Mouse (Mus musculus) hindlimb bud, embryonic 11.5 days (tissue): ENCODE measurements around the gene Mrpl19.

ENCODE experiments used
- DNase-seq: peaks from one replicate; pipeline ENCODE4 v3.0.0-alpha.2; 2012; ENCODE audit warnings: low read depth, low spot score; ENCODE audit errors: extremely low spot score

Mrpl19 gene

DNA sequence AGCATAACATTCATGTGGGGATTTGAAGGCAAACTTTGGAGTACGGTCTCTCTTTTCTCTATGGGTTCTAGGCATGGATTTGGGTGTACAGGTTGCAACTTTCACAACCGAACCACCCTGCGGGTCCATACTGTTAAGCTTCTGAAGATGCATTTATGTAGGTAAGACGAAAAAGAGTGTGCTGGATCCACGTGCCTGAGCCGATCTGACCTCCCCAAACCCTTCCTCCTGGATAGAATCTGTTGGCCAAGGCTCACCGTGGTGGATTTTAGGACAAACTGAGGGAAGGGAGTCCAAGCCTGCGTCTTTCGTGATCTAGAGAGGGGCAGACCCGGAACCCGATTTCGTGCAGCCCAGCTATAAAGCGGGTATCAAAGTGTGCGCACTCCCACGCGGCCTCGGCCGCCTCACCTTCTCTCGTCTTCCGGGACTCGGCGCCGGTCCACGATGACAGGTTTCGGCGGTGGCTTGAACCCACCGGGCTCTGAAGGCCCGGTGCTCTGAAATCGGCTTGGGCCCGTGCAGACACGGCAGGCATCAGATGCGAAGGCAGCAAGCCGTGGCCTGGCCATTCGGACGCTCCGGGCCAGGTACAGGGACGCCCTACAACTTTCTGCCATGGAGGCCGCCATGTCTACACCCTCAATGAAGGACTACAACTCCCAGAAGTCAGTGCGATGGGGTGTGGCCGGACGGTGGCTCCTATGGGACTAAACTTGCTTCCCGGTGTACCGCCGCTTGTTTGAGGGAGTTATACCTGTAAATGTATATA lies at the start of gene Mrpl19:
TSS of gene Mrpl19 (minus strand) at position 663 of the 772 bp plus-strand sequence.
- DNase-seq = peak; percentile 70

DNA sequence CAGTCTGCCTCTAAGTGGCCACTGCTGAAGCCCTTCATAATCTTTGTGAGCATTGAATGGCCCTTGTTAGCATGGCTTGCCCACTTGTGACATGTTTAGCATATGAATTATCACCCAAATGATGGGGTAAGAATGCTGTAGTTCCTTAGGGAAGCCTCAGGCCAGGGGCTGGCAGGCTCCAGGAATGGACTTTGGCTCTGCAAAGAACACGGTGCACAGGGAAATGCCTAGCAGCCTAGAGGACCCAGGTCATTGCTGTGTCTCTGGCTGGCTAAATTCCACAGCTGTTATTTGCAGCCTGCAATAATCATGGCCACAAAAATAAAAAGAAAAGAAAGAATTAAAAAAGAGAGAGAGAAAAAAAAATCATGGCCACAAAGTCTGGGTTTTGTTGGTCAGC lies 46.6 kb upstream of the Mrpl19 start:
- DNase-seq = no peak

DNA sequence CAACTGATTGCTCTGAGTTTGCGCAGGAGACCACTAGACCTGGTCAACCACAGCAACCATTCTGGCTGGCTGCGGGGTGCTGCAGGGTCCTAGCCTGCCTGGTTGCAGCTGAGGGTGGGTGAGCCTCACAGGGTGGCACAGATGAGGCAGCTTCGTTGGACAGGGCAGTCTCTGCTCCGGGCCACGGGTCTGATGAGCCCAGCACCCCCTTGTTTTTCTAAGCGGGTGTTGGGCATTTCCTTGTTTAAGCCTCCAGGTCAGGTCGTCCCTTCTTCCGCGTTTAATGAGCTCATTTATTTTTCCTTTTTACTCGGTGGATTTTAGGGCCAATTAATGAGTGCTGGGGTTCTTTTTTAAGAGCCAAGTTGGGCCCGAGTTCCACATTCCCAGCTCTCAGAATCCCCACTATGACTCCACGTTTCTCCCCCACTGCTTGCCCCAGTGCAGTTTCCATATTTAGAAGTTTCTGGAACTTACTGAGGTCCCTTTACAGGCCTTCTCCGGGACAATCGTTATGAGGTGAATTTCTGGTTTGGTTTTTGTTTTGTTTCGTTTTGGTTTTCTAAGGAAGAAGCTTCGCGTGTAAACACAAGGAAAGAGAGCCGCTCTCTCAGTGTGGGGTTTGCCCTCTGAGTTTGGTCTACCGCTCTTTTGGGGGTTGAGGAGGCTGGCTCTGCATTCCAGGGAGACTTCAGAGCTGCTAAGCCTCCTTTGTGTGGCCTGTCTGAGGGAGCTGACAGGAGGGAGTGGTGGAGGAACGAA lies 24.5 kb upstream of the Mrpl19 start:
- DNase-seq = peak; percentile 8

DNA sequence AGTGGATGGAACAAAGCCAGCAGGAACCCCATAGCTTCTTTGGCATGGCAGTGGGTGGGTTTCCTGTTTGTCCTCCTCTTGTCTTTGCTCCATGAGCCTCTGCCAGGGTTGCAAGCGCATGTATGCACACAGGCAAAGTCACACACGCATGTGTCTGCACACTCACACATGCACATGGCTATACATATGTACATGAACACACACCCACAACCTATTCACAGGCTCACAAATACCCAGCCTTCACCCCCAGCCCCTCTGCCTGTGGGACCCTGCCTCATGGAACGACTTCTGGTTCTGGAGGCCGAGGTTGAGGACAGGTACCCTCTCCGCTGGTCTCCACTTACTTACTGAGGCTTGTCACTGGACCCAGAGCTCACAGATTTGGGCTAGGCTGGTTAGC lies 22.6 kb upstream of the Mrpl19 start:
- DNase-seq = no peak

DNA sequence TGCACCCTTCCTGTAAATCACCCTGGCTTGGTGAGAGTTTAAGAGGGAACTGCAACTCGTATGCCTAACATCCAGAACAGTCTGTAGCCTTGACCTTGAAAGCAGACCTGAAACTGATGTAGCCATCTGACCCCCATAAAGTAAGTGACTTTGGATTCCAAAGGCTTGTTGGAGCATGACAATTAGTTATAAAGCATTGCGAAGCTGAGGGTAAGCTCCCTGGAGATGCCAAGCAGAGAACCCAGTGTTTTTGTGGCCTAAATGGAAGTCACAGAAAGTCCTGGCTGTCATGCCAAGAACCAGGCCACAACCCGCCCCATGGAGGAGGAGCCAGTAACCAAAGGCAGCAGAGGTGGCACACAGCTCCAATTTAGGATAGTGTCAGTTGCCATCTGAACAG lies 21.8 kb upstream of the Mrpl19 start:
- no peak for DNase-seq

DNA sequence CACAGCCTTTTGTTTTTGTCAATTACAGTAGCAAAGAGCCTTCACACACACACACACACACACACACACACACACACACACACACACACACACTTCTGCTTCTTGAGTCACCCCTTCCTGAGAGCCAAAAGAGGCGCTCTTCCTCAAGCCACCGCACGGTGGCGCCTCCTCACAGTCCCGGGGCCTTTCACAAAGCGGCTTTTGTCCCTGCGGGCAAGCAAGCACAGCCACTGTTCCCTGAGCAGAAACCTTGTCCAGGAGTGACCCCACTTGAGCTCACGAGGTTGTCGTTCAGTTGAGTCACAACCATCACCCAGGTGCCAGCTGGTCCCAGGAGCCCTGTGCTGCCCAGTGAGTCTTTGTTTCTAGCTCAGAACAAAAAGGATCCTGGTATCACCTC lies 21.3 kb upstream of the Mrpl19 start:
- peak; percentile 66 for DNase-seq

DNA sequence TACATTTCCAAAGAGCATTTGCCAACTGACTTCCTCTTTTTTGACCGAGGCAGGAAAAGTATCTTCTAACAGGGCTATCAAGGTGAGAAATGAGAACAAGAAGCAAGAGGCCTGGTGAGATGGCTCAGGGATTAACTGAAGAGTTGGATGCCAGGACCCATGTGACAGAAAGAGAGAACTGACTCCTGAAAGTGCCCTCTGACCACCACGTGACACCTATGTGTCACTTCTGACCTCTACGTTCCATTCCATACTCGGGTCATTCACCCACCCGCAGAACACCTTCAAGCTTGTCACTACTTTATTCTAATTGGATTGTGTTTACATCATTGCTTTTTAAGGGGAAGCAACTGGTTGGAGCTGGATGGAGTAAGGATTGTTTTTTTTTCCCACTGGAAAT lies 20.8 kb upstream of the Mrpl19 start:
- DNase-seq = no peak

DNA sequence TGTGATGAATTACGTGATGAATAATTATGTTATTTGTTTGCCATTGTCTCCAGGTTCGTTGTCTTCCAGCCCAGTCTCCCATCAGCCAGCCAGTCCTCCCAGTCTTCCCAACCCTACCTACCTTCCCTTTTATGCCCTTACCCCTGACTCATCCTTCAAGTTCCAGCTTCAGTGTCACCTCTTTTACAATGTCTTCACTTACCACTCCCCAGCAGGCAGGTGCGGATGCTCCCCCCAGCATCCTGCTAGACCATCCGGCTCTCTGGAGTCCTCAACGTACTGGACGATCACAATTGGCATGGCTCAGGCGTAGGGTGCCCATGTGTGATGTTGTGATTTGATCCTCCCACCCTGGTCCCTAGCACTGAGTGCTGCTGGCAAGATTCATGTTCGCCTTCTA lies 20.4 kb upstream of the Mrpl19 start:
- DNase-seq = no peak

DNA sequence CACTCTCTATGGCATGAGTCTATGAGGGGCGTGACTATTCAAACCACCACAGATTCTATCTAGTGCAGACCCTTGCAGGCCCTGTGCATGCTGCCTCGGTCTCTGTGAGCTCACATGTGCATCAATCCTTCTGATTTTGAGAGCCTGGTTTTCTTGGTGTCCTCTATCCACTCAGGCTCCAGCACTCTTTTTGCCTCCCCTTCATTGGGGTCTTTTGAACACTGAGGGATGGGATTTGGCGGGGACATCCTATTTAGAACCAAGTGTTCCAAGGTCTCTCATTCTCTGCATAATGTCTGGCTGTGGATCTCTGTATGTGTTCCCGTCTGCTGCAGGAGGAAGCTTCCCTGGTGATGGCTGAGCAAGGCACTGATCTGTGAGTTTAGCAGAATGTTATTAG lies 13.5 kb upstream of the Mrpl19 start:
- DNase-seq = no peak

DNA sequence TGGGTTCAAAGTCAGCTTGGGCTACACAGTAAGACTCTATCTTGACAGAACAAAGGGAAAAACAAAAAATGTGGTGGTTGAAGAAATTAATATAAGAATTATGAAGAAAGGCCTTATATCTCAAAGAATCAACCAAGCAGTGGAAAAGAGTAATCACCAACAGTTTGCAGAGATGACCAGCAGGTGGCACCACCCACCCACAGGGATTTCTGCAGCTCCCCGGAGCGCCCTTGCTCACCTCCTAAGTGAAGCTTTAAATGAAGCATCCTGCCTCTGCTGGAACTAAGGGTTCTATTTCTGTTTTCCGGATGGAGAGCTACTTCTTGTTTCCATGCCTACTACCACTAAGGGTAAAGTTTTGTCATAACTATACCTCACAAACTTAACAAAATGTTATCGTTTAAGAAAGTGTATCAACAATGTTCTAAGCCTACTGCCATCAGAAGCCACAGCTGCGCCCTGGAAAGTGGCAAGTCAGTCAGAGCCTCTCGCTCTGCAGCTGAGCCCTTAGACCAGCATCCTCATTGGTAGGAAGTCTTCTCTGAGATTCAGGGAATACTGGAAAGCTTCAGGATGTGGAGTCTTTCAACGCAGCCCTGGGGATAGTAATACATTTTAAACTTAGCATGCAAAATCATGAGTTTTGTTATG lies 10.3 kb upstream of the Mrpl19 start:
- DNase-seq = peak; percentile 46

DNA sequence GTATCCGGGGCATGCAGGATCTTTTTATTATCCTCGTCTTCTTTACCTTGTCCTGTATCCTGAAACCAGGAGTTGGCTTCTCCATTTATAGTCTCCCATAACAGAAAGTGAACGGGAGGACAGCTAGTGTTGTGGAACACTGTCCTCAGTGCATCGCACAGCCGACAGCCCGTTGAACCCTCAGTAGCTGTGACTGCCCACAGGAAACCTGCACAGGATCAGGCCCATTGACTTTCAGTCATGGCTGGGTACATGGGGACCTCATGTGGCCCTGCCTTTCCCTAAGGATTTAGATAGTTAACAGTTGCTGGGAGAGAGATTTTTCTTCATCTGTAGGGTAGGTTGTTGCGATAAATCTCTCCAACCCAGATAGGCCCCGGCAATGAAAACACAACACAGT lies 6.8 kb upstream of the Mrpl19 start:
- no peak for DNase-seq

DNA sequence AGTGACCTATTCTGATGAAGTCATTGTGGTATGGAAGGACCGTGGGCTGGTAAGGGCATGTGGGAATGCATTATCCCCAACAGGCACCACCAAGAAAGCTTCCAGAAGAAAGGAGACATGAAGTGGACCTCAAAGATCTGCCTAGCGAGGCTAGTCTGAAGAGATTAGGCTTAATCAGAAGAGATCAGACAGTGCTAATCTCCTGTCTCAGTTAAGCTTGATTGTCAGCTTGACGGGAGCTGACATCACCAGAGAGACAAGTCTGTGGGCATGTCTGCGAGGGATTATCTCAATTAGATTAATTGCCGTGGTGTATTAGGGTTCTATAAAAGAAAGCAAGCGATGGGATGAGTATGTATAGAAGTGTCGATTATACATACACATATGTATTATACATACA lies 5.4 kb upstream of the Mrpl19 start:
- DNase-seq = no peak

DNA sequence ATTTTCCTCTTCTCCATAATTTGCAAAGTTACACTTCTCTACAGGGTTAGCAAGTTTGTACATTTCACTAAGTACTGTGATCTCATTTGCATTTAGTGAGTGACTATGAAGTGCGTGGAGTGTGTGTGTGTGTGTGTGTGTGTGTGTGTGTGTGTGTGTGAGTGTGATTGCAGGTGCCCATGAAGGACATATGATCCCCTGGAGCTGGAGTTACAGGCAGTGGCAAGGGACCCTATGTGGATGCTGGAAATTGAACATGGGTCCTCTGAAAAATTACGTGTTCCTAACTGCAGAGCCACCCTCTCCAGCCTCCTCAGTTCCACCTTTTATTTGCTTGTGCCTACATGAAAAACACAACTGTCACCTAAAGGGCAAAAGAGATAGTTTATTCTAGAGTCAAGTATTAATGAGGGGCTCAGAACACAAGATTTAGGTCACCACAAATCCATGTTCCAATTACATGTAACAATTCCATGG lies 348 bp upstream of the Mrpl19 start:
- DNase-seq = no peak

DNA sequence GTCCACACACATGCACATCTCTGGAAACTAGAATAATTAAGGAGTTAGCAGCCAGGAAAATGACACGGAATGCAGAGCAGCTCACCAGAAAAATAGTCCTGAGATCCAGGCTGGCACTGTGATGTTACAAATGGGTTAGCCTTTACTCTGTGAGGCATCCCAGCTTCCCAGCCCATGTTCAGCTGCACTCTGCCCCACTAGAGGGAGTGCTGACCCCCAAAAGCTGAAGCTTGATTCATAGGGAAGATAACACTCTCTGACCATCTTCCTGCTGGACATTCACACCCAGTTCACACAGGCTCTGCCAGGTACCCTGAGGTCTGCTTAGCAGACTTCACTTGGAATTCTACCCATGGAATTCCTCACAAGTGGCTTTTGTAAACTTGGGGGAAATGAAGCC lies 5.5 kb downstream of the Mrpl19 start:
- no peak for DNase-seq

DNA sequence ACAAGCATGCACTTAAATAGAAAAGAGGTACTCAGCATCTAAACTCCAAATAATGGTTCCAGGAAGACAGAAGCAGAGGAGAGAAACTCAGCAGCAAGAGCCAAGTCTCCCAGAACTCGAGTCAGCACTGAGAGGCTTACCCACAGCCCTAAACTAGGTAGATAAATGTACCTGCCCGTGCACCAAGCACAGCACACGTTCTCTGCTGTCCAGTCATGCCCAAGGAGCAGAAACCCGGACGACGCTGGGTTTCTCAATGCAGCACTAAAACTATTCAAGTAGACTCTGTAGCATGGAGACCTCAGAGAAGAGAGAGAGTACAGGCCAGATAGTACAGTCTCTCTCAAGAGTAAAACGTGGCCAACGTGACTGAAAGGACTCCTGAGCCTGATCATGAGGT lies 5.9 kb downstream of the Mrpl19 start:
- no peak for DNase-seq

DNA sequence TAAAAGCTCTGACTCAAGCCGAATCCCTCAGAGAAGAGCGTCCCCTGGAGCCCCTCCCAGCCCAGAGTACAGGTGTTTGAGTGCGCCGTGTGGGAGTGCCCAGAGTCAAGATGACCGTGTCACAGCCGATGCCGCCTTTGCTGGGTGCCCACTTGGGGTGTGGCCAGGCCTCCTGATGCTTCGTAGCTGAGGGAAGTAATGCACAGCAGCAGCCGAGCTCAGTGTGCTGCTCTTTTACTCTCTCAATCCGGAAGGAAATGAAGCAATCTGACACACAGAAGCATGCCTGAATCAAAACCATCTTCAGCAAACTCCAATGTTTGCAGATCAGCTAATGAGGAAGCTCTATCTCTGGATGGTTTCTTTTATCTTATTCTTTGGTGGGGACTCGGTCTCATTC lies 7.8 kb downstream of the Mrpl19 start:
- DNase-seq = no peak

DNA sequence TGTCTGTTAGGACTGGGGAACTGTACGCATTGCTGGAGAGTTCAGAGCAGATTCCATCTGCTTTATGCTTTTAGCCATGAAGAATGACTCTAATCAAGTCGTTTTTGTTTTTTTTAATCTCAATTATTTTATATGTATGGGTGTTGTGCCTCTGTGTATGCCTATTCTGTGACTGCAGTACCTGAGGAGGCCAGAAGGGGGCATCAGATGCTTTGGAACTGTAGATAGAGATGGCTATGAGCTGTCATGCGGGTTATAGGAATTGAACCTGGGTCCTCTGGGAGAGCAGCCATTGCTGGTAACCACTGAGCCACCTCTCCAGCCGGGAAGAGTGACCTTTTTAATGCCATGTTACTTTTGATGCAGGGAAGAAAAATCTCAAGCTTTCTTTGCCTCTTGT lies 9.4 kb downstream of the Mrpl19 start:
- DNase-seq = no peak

DNA sequence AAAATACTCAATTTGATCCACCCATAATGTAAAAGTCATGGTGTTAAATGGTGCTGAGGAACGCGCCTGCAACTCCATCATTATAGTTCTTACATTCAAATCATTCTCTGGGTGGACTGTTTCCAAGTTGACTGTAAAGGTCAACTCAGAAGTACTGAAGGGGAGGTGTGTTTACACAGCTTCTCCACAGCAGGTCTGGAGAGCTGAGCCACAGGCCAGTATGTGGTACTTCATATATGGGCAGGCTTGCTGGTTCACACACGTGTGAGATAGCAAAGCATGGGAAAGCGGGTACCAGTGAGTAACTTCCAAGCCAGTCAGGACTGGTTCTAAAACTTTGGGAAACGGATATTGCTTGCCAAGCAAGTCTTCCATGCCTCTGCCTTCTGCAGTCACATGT lies 10.6 kb downstream of the Mrpl19 start:
- DNase-seq = no peak

DNA sequence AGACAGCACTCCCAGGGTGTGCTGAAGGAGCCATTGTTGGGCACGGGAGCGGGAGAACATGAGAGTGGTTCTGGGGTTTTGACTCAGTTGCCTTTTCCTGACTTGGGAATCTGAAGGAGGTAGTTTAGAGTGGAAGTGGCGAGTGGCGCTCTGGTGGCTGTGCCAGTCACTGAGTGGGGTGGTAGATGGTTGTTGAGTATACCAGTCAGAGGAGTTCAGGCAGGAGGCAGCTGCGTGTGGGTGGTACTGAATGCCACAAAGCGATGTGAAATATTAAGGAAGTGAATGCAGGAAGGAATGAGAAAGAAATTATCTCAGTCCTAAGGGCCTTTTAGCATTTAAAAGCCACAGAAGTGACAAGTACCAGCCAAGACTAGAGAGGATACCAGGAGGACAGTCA lies 18.9 kb downstream of the Mrpl19 start:
- no peak for DNase-seq

DNA sequence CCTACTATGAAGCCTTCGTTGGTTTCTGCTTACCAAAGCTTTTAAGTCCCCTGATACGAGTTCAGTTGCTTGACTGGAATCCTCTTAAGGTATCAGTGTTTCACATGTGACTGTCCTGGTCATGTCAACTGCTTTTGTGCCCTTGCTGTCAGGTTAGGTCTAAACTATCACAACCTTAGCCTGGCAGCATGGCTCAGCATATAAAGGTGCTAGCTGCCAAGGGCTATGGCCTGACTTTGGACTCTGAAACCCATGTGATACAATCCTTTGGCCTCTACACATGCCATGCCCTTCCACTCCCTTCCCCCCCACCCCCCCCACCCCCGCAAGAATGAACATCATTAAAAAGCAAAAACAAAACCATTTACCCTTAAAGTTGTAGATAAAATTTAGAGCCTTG lies 21.3 kb downstream of the Mrpl19 start:
- no peak for DNase-seq

DNA sequence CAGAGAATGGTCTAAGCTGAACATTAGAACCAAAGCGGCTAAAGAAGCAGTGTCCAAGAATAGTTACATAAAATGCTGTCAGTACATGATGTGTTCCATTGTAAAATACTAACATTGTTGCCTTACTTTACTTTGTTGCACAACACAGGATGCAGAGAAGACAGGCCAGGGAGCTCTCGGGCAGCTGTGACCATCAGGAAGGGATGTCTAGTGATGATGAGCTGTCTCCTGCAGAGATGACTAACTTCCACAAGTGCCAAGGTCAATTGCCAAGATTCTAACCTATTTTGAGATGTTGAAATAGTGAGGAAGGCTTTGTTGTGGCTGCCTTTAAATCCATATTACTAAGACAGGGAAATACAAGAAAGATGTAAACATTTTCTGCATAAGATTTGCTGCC lies 22.5 kb downstream of the Mrpl19 start:
- no peak for DNase-seq

DNA sequence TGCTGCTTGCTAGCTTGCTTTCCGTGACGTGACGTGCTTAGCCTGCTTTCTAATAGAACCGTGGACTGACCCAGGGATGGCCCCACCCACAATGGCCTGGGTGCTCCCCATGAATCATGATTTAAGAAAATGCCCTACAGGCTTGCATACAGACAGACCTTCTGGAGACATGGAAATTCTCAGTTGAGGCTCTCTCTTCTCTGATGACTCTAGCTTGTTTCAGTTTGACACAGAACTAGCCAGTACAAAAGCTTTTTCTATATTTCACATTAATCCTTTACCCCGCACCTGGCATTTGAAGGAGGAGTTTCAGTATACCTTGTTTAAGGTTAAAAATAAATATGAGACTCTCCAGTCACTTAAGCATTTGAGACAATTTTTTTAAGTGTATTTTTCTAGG lies 24.0 kb downstream of the Mrpl19 start:
- no peak for DNase-seq
